ENCODE assay signal across 8 mouse cellular contexts in genomic region chrX:73998911-73999869, GRCm38 (mm10). TPM values are rescaled to one million over a fixed set of nuclear protein-coding genes. Genes with fewer than 3 reads are reported as not detected.
A peak's percentile ranks its signal among the peaks of the same experiment; 100 is the strongest.
DNase-seq lines count a peak whose midpoint lies in the region; ATAC-seq and TF ChIP-seq lines count a peak whose summit lies in the region.

No protein-coding gene starts in this region.

- no peak for TF ChIP-seq RAD21 in MEL (IDR thresholded peaks at IDR 0.05; ENCODE audit: low read depth, low read length)

- DNase-seq in 3134 (ENCODE audit: extremely low read depth, insufficient read length, low spot score) (peak; percentile 33), MEL (ENCODE audit: low read depth, low spot score) (peak; percentile 89)
- DNase-seq in embryonic facial prominence, embryonic 11.5 days (ENCODE audit: low spot score), result peak; percentile 69
- DNase-seq in layer of hippocampus, adult 18-20 months (ENCODE audit: low spot score in 2 of 2), result peak; percentile 50 to 74
- peak; percentile 81 for DNase-seq in retina, postnatal 1 day
- DNase-seq in thymus, postnatal 25 days, result no peak

- no peaks in the 10 kb centered on the region for H3K27me3 ChIP-seq in MEL (ENCODE audit: control insufficient read depth in 1 of 2, insufficient read depth in 2 of 2, low read length in 2 of 2)
- no peaks in the 10 kb centered on the region for H3K27me3 ChIP-seq in embryonic facial prominence, embryonic 11.5 days (ENCODE audit: control insufficient read depth, insufficient read depth, low read length)
- H3K27me3 ChIP-seq in heart, embryonic 13.5 days (replicated peaks), result no peaks in the 10 kb centered on the region
- no peaks in the 10 kb centered on the region for H3K27me3 ChIP-seq in lung, embryonic 15.5 days

- H3K79me2 ChIP-seq in MEL (ENCODE audit: control insufficient read depth, insufficient read depth, low read length, poor library complexity), result no peaks in the 10 kb centered on the region

- ATAC-seq in embryonic facial prominence, embryonic 11.5 days (replicated peaks; ENCODE audit: insufficient number of reproducible peaks, low FRiP score, low TSS enrichment, low read depth), result no peak
- ATAC-seq in heart, embryonic 13.5 days (ENCODE audit: extremely low read depth, insufficient number of reproducible peaks, low FRiP score, low TSS enrichment), result no peak
- ATAC-seq in lung, embryonic 15.5 days (ENCODE audit: borderline replicate concordance, extremely low read depth, low FRiP score, low TSS enrichment), result peak; percentile 75; the same call in 1 of the 2 replicates

- peak overlapping the region; percentile 7 to 26; a peak in 3 of 4 replicates for H3K4me3 ChIP-seq in MEL (ENCODE audit: control insufficient read depth in 1 of 2, insufficient read depth in 1 of 2, low read depth in 2 of 2, low read length in 2 of 2)
- no peak overlapping the region for H3K4me3 ChIP-seq in embryonic facial prominence, embryonic 11.5 days (ENCODE audit: low read depth, low read length)
- no peak overlapping the region for H3K4me3 ChIP-seq in heart, embryonic 13.5 days
- no peak overlapping the region for H3K4me3 ChIP-seq in lung, embryonic 15.5 days

- peaks cover 6 to 23% of the 10 kb centered on the region in 2 experiments; a peak in 3 of 4 replicates for H3K4me1 ChIP-seq in MEL (ENCODE audit: control insufficient read depth in 1 of 2, insufficient read depth in 2 of 2, low read length in 2 of 2)
- no peaks in the 10 kb centered on the region for H3K4me1 ChIP-seq in embryonic facial prominence, embryonic 11.5 days (ENCODE audit: control insufficient read depth, insufficient read depth, low read length)
- H3K4me1 ChIP-seq in heart, embryonic 13.5 days, result peaks cover 11% of the 10 kb centered on the region
- no peaks in the 10 kb centered on the region for H3K4me1 ChIP-seq in lung, embryonic 15.5 days

- H3K9ac ChIP-seq in MEL (ENCODE audit: control insufficient read depth, low read depth, low read length, poor library complexity, severe bottlenecking), result peak overlapping the region; percentile 50
- H3K9ac ChIP-seq in embryonic facial prominence, embryonic 11.5 days (replicated peaks; ENCODE audit: low read length), result no peak overlapping the region
- H3K9ac ChIP-seq in heart, embryonic 13.5 days, result no peak overlapping the region
- H3K9ac ChIP-seq in lung, embryonic 15.5 days, result no peak overlapping the region

- TF ChIP-seq POLR2A in MEL (IDR thresholded peaks at IDR 0.05; ENCODE audit: control insufficient read depth in 1 of 2, insufficient read depth in 1 of 2, low read depth in 1 of 2, low read length in 2 of 2, poor library complexity in 1 of 2), result no peak

- no peak overlapping the region for H3K4me2 ChIP-seq in embryonic facial prominence, embryonic 11.5 days (ENCODE audit: low read depth, low read length)
- peak overlapping the region; percentile 37 for H3K4me2 ChIP-seq in heart, embryonic 13.5 days
- H3K4me2 ChIP-seq in lung, embryonic 15.5 days, result no peak overlapping the region

- WGBS in embryonic facial prominence, embryonic 11.5 days, result 31% methylated on average over 8 of the region's 8 CpGs
- WGBS in heart, embryonic 13.5 days, result 24% methylated on average over 8 of the region's 8 CpGs
- WGBS in lung, embryonic 15.5 days, result 26% methylated on average over 8 of the region's 8 CpGs

- H3K27ac ChIP-seq in MEL (ENCODE audit: control insufficient read depth, low read depth, low read length), result peak overlapping the region; percentile 92
- H3K27ac ChIP-seq in embryonic facial prominence, embryonic 11.5 days (replicated peaks; ENCODE audit: low read depth, low read length), result no peak overlapping the region
- H3K27ac ChIP-seq in heart, embryonic 13.5 days (replicated peaks), result peak overlapping the region; percentile 48
- 0 out of 2 replicates have a peak overlapping the region, but pooled peaks have one; percentile 0 for H3K27ac ChIP-seq in lung, embryonic 15.5 days

- H3K36me3 ChIP-seq in MEL (ENCODE audit: control insufficient read depth in 1 of 2, insufficient read depth in 2 of 2, low read length in 2 of 2), result peaks cover 0 to 18% of the 10 kb centered on the region in 2 experiments; a peak in 2 of 4 replicates
- H3K36me3 ChIP-seq in embryonic facial prominence, embryonic 11.5 days (replicated peaks; ENCODE audit: control insufficient read depth, insufficient read depth, low read depth, low read length), result no peaks in the 10 kb centered on the region
- no peaks in the 10 kb centered on the region for H3K36me3 ChIP-seq in heart, embryonic 13.5 days
- H3K36me3 ChIP-seq in lung, embryonic 15.5 days, result no peaks in the 10 kb centered on the region

- no peak for TF ChIP-seq CTCF in MEL (IDR thresholded peaks at IDR 0.05 in 2 of 3, conservative IDR thresholded peaks at IDR 0.05 in 1 of 3; ENCODE audit: control insufficient read depth in 1 of 3, insufficient read depth in 1 of 3, low read depth in 2 of 3, low read length in 3 of 3, poor library complexity in 1 of 3, severe bottlenecking in 1 of 3)

- no peaks in the 10 kb centered on the region for H3K9me3 ChIP-seq in MEL (replicated peaks; ENCODE audit: insufficient read depth, low read length)
- no peaks in the 10 kb centered on the region for H3K9me3 ChIP-seq in embryonic facial prominence, embryonic 11.5 days (replicated peaks; ENCODE audit: control insufficient read depth, low read length)
- H3K9me3 ChIP-seq in heart, embryonic 13.5 days, result no peaks in the 10 kb centered on the region
- no peaks in the 10 kb centered on the region for H3K9me3 ChIP-seq in lung, embryonic 15.5 days

- peak; percentile 50 to 61 for TF ChIP-seq EP300 in MEL (IDR thresholded peaks at IDR 0.05; ENCODE audit: low read depth in 1 of 2, low read length in 2 of 2)

TF ChIP-seq in MEL, 35 proteins besides CTCF, POLR2A, EP300 and RAD21:
- TF ChIP-seq MAFK (IDR thresholded peaks at IDR 0.05; ENCODE audit: borderline replicate concordance, low read depth, low read length) (peak; percentile 92), RCOR1 (IDR thresholded peaks at IDR 0.05; ENCODE audit: low read depth, low read length) (peak; percentile 92), ETS1 (IDR thresholded peaks at IDR 0.05; ENCODE audit: low read depth, low read length) (peak; percentile 62; the same call in 1 of the 2 replicates), GATA1 (IDR thresholded peaks at IDR 0.05; ENCODE audit: low read depth, low read length) (peak; percentile 60), NRF1 (IDR thresholded peaks at IDR 0.05; ENCODE audit: insufficient read depth, low read depth, low read length, poor library complexity, severe bottlenecking) (no peak), TAL1 (IDR thresholded peaks at IDR 0.05; ENCODE audit: low read length) (peak; percentile 58), MYC (IDR thresholded peaks at IDR 0.05; ENCODE audit: low read depth, low read length) (no peak), USF1 (IDR thresholded peaks at IDR 0.05; ENCODE audit: low read depth, low read length) (no peak), HCFC1 (IDR thresholded peaks at IDR 0.05; ENCODE audit: low read depth, low read length) (peak; percentile 28; the same call in 1 of the 2 replicates), MXI1 (IDR thresholded peaks at IDR 0.05; ENCODE audit: low read depth, low read length) (peak; percentile 58), GABPA (IDR thresholded peaks at IDR 0.05; ENCODE audit: low read depth, low read length) (peak; percentile 93), SIN3A (IDR thresholded peaks at IDR 0.05; ENCODE audit: low read length) (peak; percentile 30; the same call in 1 of the 2 replicates)

RNA-seq across cellular contexts. Expression of gene Irak1, which starts 24.5 kb away (rescaled TPM):
- total RNA-seq in MEL (2012; rRNA removed), result 30.1 and 33.7 TPM in 2 replicates
- 100 to 1,000 TPM in 1 of 2 experiments, not detected in 1; 106 TPM for polyA plus RNA-seq in MEL (2012; ENCODE audit: insufficient read depth in 1 of 2, insufficient read length in 2 of 2, low read depth in 1 of 2, low replicate concordance in 2 of 2, missing spikeins in 1 of 2)
- polyA plus RNA-seq in embryonic facial prominence, embryonic 11.5 days (2014; fragmentation: Nextera tagmentation; extraction: Ambion mirVana), result 28.0 and 31.3 TPM in 2 replicates
- 45.2 and 50.3 TPM in 2 replicates for polyA plus RNA-seq in heart, embryonic 13.5 days (2015; fragmentation: Nextera tagmentation; extraction: Ambion mirVana)
- 10 to 100 TPM; 50.1 to 55.4 TPM for total RNA-seq in layer of hippocampus, adult 18-20 months (2021)
- polyA plus RNA-seq in lung, embryonic 15.5 days (2015; fragmentation: Nextera tagmentation; extraction: Ambion mirVana), result 61.6 and 67.9 TPM in 2 replicates

RNA-seq across cellular contexts. Expression of gene Hcfc1, which starts 33.0 kb away (rescaled TPM):
- total RNA-seq in MEL (2012; rRNA removed), result 53.6 and 60.0 TPM in 2 replicates
- 100 to 1,000 TPM in 1 of 2 experiments, 10 to 100 TPM in 1; 40.8 to 146 TPM for polyA plus RNA-seq in MEL (2012; ENCODE audit: insufficient read depth in 1 of 2, insufficient read length in 2 of 2, low read depth in 1 of 2, low replicate concordance in 2 of 2, missing spikeins in 1 of 2)
- polyA plus RNA-seq in embryonic facial prominence, embryonic 11.5 days (2014; fragmentation: Nextera tagmentation; extraction: Ambion mirVana), result 71.4 and 77.2 TPM in 2 replicates
- polyA plus RNA-seq in heart, embryonic 13.5 days (2015; fragmentation: Nextera tagmentation; extraction: Ambion mirVana), result 31.7 and 34.3 TPM in 2 replicates
- 10 to 100 TPM; 71.8 to 73.2 TPM for total RNA-seq in layer of hippocampus, adult 18-20 months (2021)
- polyA plus RNA-seq in lung, embryonic 15.5 days (2015; fragmentation: Nextera tagmentation; extraction: Ambion mirVana), result 52.9 and 56.8 TPM in 2 replicates

Comparison
In these comparisons a context has a peak if more than half of its experiments do, and no peak if none do; other contexts are left out.
1. H3K4me3 ChIP-seq: peak in MEL (2 of 2); none in embryonic facial prominence, embryonic 11.5 days (single experiment), heart, embryonic 13.5 days (single experiment) and lung, embryonic 15.5 days (single experiment).